Mouse (Mus musculus): ENCODE data around the gene Fyb2. TPM values are rescaled to one million over a fixed set of nuclear protein-coding genes. Genes with fewer than 3 reads are reported as not detected.

Fyb2 gene
- polyA plus RNA-seq, 1 experiment: not detected

GRCm38 (mm10) chr4:105031104-105031503, 117.8 kb downstream of the Fyb2 start:
- no peaks in the 10 kb centered on the region for H3K4me1 ChIP-seq
- TF ChIP-seq FLI1 (IDR thresholded peaks at IDR 0.05; ENCODE audit: low read length) (no peak), GATA1 (IDR thresholded peaks at IDR 0.05; ENCODE audit: borderline replicate concordance, low read length) (no peak)
- no peaks in the 10 kb centered on the region for H3K9me3 ChIP-seq
- H3K36me3 ChIP-seq (replicated peaks; ENCODE audit: low read length): no peaks in the 10 kb centered on the region
- no peaks in the 10 kb centered on the region for H3K27me3 ChIP-seq (replicated peaks)
- no peak overlapping the region for H3K4me3 ChIP-seq (replicated peaks)

GRCm38 (mm10) chr4:105033153-105033552, 119.9 kb downstream of the Fyb2 start:
- H3K36me3 ChIP-seq (replicated peaks; ENCODE audit: low read length): no peaks in the 10 kb centered on the region
- H3K4me1 ChIP-seq: no peaks in the 10 kb centered on the region
- no peaks in the 10 kb centered on the region for H3K9me3 ChIP-seq
- no peak overlapping the region for H3K4me3 ChIP-seq (replicated peaks)
- no peaks in the 10 kb centered on the region for H3K27me3 ChIP-seq (replicated peaks)
- TF ChIP-seq GATA1 (IDR thresholded peaks at IDR 0.05; ENCODE audit: borderline replicate concordance, low read length): no peak
- TF ChIP-seq FLI1 (IDR thresholded peaks at IDR 0.05; ENCODE audit: low read length): no peak

DNA sequence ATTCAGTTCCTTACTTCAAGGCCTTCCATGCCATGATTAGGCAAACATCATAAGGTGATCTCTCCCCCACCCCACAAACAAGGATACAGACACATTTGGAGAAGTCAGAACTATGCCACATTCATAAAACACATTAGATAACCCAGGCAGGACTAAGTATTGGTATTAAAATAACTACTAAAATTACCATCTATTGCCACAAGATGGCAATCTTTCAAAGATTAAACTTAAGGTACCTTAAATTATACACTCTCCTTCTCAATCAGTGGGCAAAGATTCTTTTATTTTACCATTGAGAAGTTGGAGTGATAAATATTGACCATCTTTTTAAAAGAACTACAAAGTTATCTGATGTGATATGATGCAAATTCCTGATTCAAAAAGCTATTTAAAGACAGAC, 121.0 kb downstream of the Fyb2 start:
- no peak for TF ChIP-seq FLI1 (IDR thresholded peaks at IDR 0.05; ENCODE audit: low read length)
- no peak for TF ChIP-seq GATA1 (IDR thresholded peaks at IDR 0.05; ENCODE audit: borderline replicate concordance, low read length)

GRCm38 (mm10) chr4:105050041-105050440, 136.8 kb downstream of the Fyb2 start:
- no peaks in the 10 kb centered on the region for H3K36me3 ChIP-seq (replicated peaks; ENCODE audit: low read length)
- H3K27me3 ChIP-seq (replicated peaks): no peaks in the 10 kb centered on the region

More for the DNA sequence above, 121.0 kb downstream of the Fyb2 start:
- no peaks in the 10 kb centered on the region for H3K9me3 ChIP-seq
- no peaks in the 10 kb centered on the region for H3K36me3 ChIP-seq (replicated peaks; ENCODE audit: low read length)
- no peaks in the 10 kb centered on the region for H3K27me3 ChIP-seq (replicated peaks)
- no peaks in the 10 kb centered on the region for H3K4me1 ChIP-seq
- H3K4me3 ChIP-seq (replicated peaks): no peak overlapping the region

GRCm38 (mm10) chr4:105051291-105051690, 138.0 kb downstream of the Fyb2 start:
- H3K9me3 ChIP-seq: no peaks in the 10 kb centered on the region
- H3K36me3 ChIP-seq (replicated peaks; ENCODE audit: low read length): no peaks in the 10 kb centered on the region
- no peak for TF ChIP-seq FLI1 (IDR thresholded peaks at IDR 0.05; ENCODE audit: low read length)
- TF ChIP-seq GATA1 (IDR thresholded peaks at IDR 0.05; ENCODE audit: borderline replicate concordance, low read length): no peak
- H3K4me3 ChIP-seq (replicated peaks): no peak overlapping the region
- no peaks in the 10 kb centered on the region for H3K4me1 ChIP-seq
- no peaks in the 10 kb centered on the region for H3K27me3 ChIP-seq (replicated peaks)

More at GRCm38 (mm10) chr4:105050041-105050440, 136.8 kb downstream of the Fyb2 start:
- Histone ChIP-seq H3K9me3 (no peaks in the 10 kb centered on the region), H3K4me1 (peaks cover 4% of the 10 kb centered on the region; the same call in 1 of the 2 replicates), H3K4me3 (replicated peaks) (no peak overlapping the region)
- TF ChIP-seq GATA1 (IDR thresholded peaks at IDR 0.05; ENCODE audit: borderline replicate concordance, low read length) (no peak), FLI1 (IDR thresholded peaks at IDR 0.05; ENCODE audit: low read length) (no peak)

Other genes starting within 250 kb of the Fyb2 start
- not detected in 2 replicates for gene C8b, start 147.1 kb upstream of the Fyb2 start, polyA plus RNA-seq (2012; ENCODE audit: insufficient read depth, low replicate concordance)
- not detected in 2 replicates for gene Gm17662, start 56.1 kb upstream of the Fyb2 start, polyA plus RNA-seq (2012; ENCODE audit: insufficient read depth, low replicate concordance)
- not detected in 2 replicates for gene C8a, start 37.1 kb upstream of the Fyb2 start, polyA plus RNA-seq (2012; ENCODE audit: insufficient read depth, low replicate concordance)
- gene Prkaa2, start 196.4 kb downstream of the Fyb2 start, polyA plus RNA-seq (2012; ENCODE audit: insufficient read depth, low replicate concordance): 0.02 and 0.27 TPM in 2 replicates
- 4.2 and 6.9 TPM in 2 replicates for gene Plpp3, start 243.9 kb downstream of the Fyb2 start, polyA plus RNA-seq (2012; ENCODE audit: insufficient read depth, low replicate concordance)

All from megakaryocyte, embryonic 14.5 days (primary cell).